Mouse (Mus musculus) lung, adult 2 months (tissue): ENCODE results near the gene Scaf1.

Experiments used
- CTCF ChIP-seq: fragments of 200-500 bp; IDR thresholded peaks from 2 replicates; pipeline ENCODE4 v1.5.1; 2011; ENCODE audit warnings: mild to moderate bottlenecking, low read length, control low read depth; ENCODE audit not compliant: insufficient read depth
- POLR2A ChIP-seq: fragments of 200-500 bp; IDR thresholded peaks from 2 replicates; pipeline ENCODE4 v1.6.1; 2011; ENCODE audit warnings: low read depth, mild to moderate bottlenecking, control low read depth, low read length, borderline replicate concordance; ENCODE audit errors: extremely low read depth

- TF ChIP-seq POLR2A (no peak), CTCF (no peak)
These were observed 13.7 kb downstream of the Scaf1 start for GRCm38 (mm10) chr7:45002440-45002839.
